Mouse (Mus musculus): Measurements from ENCODE around the gene M1ap. TPM values are rescaled to one million over a fixed set of nuclear protein-coding genes. Genes with fewer than 3 reads are reported as not detected.
A peak's percentile ranks its signal among the peaks of the same experiment; 100 is the strongest.

M1ap gene
- total RNA-seq, 2 experiments from 2014 or later: 0.53 TPM; not detected in 1

DNA sequence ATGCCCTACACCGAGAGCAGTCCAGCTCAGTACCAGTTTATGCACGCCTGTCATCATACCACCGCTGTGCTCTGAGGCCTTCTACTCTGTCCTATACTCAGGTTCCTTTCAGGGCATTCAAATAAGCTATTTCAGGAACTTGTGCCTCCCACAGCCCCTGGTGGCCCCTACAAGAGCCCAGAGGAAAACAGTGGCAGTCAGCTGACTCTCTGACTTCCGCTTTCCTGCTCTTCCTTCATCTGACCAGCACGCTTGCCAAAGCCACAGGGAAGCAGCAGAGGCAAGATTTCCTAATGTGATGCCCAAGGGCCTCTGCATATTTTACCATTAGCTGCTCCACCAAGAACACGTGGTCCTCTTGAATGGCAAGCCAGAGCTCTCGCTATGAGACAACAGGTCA, 58.2 kb downstream of the M1ap start:
- intact Hi-C loops (cut with DNase I): no loop called here
- DNase-seq: peak; percentile 35 to 41

DNA sequence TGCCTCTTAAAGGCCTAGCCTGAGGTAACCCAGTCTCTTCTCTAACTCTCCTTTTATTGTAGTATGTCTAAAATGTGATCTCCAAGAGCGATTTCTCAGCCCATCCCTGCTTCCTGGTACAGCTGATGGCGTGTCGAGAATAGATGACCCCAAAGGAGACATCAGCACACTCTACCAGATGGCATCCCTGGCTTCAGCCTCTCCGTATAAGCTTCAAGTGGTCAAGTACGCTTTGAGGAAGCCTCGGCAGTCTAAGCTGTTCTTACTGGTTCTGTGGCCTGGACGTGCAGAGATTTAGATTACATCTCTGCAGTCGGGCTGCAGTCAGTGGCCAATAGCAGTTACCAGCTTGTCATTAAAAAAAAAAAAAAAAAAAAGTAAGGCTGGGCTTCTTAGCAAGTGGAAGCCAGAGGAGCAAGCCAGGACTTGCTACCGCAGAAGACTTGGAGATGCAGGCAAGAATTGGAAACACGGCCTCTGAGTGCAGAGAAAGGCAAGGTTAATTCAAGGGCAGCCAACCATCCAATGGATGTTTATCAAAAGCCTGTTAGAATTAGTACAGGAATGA, 58.8 kb downstream of the M1ap start:
- no peak for DNase-seq
- intact Hi-C loops (cut with DNase I): no loop called here

DNA sequence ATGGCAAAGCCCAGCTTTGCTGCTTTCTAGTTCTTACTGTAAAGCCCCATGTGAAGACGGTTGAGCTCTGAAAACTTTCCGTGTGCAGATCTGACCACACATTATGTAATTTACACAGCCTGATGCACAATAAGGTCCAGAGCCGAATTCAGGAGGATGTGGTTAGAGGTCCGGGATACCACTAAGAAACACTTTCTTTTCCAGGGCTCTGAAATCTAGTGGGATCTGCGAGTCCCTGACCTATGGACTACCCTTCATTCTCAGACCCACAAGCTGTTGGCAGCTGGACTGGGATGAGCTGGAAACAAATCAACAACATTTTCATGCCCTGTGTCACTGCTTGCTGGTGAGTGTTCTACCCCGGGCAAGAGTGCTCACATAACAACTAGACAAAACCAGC, 59.4 kb downstream of the M1ap start:
- no peak for DNase-seq
- intact Hi-C loops (cut with DNase I): no loop called here

DNA sequence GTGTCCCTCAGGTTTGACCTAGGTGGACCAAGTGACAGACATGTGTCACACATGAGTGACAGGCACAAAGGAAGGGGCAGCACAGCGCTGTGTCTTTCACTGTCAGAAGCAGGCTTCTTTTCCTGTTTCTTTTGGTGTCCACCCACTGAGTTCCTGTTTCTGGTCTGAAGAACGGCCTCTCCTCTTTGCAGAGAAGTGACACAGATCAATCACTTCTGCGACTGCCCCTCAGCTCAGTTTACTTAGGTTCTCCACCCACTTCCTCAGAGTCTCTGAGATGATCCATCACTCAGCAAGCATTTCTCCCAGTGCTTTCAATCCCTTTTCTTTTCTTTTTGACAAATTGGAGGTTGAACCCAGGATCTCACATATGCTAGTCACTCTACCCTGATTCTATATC, 62.0 kb downstream of the M1ap start:
- DNase-seq: no peak
- intact Hi-C loops (cut with DNase I): no loop called here

DNA sequence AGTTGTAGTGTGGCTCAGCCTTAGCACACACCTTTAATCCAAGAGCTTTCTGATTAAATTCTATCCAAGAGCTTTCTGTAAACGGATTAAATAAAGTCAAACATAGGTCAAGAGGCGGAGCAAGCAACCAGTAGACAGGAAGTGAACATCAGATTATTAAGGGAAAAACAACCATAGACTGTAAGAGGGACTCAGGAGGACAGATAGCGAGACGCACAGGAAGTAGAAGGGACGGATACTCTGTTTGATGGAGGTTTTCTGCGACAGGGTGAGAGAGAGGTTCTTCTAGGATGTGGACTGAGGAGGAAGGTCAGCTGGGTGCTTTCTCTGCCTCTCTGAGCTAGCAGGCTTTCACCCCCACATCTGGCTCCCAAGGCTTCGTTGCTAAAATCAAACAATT, 63.3 kb downstream of the M1ap start:
- no peak for DNase-seq
- intact Hi-C loops (cut with DNase I): no loop called here

DNA sequence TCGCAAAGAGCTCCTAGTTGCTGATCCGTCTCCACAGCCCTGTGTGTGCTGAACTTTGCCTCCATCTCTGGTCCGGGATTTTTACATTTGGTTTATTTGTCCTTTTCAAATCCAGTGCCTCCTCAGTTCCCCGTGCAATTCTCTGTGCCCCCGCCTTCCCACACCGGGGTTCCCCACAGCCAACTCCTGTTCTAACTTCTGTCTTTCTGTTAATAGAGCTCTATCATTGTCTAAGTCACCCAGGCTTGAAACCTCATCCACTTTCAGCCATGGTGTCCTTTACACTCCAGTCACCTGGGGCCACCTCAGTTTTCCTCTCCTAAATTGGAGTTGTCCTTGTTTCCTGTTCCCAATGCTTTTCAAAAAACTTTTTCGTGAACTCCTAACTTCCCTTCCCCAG, 64.6 kb downstream of the M1ap start:
- no peak for DNase-seq
- intact Hi-C loops (cut with DNase I): no loop called here

DNA sequence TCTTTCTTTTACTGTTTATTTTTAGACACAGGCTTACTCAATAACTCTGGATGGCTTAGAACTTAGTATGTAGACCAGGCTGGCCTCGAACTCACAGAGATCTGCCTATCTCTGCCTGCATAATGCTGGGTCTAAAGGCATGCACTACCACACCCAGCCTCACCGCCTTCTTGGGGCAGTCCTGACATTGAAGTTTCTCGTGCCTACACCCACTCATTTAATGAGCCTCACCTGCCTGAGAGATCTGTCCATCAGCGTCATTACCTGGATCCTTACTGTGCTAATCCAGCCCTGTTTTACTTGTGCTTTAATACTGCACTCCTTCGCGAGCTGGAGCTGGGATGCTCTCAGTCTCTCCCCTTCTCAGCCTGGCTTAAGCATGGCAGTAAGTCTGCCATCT, 65.1 kb downstream of the M1ap start:
- intact Hi-C loops (cut with DNase I): no loop called here
- DNase-seq: no peak

DNA sequence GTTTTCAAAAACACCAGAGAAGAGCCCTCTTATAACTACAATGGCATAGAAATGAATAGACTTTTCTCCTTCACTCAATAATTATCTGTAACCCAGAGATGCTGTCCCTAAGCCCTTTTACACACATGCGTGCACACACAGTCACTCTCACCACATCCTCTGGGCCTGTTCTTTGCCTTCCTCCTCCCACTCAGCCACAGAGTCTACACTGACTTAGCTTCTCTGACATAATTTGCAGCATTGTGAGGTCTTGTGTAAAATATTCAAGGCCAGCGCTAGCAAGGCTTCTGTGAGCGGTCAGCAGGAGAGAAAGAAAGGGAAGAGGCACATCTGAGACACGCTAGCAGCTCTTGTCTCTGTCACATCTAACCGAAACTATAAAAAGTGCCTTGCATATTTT, 66.7 kb downstream of the M1ap start:
- DNase-seq: no peak
- intact Hi-C loops (cut with DNase I): no loop called here

DNA sequence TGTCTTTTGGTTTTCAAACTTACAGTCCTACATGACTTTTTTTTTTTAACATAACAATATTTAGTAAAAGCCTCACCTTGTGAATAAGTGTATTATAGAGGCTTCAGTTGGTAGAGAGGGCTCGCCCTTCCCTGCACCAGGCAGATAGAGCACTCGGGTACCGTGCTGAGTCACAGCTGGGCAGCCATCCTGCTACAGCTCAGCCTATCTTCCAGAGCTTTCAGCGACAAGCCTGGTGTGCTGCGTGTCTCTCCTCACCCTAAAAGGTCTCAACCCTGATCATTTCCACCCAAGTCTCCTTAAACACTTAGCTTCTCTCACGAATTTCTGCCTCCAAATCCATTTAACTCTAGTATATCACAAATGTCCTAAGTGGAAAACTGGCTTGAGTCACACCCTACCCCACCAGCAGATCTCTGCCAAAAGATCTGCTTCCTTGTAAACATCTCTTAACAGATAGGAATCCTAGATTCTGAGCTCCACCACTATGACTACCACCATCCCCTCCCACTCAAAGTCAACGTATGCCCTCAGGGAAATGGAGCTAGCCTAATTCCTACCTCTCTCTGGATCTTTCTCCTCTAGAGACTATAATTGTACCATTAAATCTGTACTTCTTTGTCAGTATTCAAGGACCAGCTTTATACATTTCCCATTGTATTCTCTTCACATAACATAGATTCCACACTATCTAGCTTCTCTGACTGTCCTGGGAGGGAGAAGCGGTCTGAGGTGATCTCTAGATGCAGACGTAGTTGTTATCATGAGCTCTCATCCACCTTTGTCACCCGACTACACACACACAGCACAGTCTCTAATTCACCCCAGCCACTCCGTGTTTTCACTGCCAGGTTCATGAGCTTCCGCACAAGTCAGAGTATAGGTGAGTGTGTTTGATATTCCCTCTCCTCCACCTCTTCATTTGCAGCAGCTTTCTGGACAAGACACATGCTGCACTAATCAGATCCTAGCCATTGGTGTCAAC, 68.1 kb downstream of the M1ap start:
- intact Hi-C loops (cut with DNase I): no loop called here

DNA sequence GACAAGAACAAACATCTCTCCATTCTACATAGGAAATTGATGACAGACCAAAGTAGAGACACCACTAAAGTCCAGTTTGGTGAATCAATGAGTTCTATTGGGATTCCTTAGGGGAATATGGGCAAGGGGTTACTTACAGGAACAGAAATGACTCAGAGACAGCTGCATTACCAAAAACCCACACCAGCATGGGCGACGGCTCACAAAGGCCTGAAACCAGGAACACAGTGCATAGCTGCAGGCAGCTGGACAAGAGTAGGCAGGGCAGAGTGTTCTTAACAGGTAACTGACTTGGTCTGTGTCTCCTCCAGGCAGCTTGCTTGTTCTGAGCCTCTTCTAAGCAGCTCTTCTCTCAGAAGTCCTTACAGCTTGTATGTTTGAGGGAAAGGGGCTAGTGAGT, 69.0 kb downstream of the M1ap start:
- intact Hi-C loops (cut with DNase I): no loop called here
- DNase-seq: no peak

More for the DNA sequence above, 68.1 kb downstream of the M1ap start:
- no peak for DNase-seq

DNA sequence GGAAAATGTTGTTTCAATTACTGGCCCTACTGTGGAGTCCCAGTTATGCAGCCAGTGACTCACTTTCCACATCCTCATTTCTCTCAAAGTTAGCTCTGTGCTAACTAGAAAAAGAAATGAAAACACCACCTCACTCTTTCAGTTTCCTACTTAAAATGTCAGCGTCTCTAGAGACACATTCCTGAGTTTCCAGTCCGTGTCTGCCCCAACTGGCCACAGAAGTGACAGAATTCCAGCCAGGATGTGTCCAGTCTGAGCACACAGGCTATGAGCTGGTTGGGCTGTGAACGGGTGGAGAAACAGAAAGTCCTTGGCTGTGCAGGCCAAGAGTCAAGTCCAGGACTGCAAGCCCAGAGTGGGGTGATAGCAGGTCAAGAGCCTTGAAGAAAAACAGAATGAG, 70.5 kb downstream of the M1ap start:
- intact Hi-C loops (cut with DNase I): no loop called here

DNA sequence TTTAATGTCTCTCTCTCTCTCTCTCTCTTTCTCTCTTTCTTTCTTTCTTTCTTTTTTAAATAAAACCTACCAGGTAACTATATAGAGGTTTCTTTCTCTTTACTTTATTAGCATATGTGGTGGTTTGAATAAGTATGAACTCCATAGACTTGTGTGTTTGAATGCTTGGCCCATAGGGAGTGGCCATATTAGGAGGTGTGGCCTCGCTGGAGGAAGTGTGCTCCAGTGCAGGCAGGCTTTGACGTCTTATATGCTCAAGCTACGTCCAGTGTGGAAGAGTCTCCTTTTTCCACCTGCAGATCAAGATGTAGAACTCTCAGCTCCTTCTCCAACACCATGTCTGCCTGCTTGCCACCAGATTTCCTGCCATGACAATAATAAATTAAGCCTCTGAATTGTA, 72.3 kb downstream of the M1ap start:
- intact Hi-C loops (cut with DNase I): no loop called here
- DNase-seq: no peak

More for the DNA sequence above, 70.5 kb downstream of the M1ap start:
- peak; percentile 75 to 78 for DNase-seq

DNA sequence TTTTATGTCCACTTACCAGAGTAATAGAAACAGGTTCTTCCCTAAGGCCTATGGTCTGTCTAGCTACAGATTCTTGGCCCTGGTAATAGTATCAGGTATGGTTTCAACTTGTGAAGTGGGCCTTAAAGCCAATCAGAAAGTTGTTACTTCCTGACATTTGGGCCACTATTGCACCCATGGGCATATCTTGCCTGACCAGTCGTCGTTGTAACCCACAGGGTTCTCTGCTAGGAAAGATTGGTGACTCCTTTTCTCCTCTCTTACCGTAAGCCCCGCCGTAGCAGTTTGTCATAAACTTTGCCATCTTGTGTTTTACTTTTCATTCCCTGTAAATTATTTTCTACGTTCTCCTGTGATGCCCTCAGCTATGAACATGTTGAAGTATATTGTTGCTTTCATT, 73.4 kb downstream of the M1ap start:
- intact Hi-C loops (cut with DNase I): no loop called here
- DNase-seq: no peak

DNA sequence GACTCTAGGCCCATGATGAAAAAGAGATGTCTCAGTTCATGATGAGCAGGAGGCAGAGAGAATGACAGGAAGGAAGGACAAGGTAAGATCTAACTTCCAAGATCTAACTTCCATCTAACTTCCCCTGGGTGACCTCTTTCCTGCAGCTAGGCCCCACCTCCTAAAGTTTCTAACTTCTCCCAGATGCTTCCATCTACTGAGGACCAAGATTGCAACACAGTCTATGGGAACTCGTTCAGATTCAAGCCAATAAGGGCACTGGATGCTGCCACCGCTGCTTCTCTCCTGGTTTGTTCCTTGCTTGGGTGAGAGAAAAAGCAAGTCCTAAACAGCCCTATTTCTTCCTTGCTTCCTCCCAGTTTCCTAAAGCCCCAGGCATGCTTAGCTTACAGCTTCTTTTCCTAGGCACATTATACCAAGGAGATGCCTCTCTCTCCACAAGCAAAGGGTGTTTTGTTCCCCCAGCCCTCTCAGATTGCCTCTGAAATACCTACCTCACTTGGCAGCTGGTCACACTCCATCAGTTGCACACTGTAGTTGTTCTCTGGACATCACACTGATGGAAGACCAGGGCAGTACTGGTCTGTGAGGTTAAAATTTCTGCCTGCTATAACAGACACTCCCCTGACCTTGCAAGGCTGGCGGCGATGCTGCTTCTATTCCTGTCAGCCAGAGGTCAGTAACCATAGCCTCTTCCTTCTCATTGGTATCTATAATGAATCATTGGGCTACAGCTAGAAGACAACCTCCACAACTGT, 74.3 kb downstream of the M1ap start:
- no peak for DNase-seq
- intact Hi-C loops (cut with DNase I): no loop called here

DNA sequence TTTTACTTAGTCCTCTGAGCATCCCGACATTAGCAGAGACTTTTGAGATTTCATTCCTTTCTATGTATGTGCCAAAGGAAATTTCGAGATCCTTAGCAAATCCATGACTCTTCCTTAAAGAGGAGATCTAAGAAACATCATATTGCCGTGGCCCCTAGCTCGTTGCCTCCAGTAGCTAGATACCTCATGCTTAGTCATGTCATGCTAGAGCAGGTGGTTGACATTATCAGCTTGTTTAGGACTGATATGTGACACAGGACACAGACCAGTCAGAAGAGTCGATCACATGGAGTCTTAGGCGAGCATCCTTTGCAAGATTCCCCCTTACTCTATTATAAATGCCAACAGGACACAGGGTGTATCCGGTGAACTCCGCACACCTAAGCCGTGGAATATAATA, 76.3 kb downstream of the M1ap start:
- intact Hi-C loops (cut with DNase I): no loop called here

DNA sequence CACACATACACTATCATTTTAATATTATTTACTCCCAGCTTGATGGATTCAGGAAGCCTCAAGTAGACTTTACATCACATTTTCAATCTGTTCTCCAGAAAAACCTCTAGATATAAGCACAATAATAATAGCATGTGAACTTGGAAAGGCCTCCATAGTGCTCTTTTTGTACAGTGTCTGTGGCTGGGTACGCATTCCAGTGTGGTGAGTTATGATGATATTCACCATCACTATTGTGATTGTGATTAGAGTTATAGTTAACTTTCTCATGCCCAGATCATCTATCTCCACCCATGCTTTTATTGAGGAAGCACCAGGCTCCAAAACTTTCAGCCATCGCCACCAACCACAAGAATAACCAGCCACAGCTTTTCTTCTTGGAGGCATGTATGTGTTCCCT, 77.1 kb downstream of the M1ap start:
- intact Hi-C loops (cut with DNase I): no loop called here
- no peak for DNase-seq

More for the DNA sequence above, 76.3 kb downstream of the M1ap start:
- DNase-seq: no peak

DNA sequence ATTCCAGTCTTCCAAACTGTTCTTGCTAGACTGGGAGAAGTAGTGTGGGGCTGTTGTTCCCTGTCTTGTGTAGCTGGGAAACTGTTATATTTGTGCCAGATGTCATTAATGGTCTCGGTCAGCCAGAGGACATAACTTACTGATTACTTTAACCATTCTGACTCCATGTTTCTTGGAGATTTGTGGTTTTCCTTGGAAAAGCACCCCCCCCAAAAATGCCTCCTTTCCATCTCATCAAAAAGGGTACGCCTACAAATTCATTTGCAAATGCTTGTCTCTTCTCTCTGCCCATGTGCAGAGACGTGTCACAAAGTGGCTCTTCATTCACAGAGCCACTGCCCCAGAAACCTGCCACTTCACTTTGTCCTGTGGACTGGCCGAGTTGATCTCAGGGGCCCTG, 77.7 kb downstream of the M1ap start:
- no peak for DNase-seq
- intact Hi-C loops (cut with DNase I): no loop called here

DNA sequence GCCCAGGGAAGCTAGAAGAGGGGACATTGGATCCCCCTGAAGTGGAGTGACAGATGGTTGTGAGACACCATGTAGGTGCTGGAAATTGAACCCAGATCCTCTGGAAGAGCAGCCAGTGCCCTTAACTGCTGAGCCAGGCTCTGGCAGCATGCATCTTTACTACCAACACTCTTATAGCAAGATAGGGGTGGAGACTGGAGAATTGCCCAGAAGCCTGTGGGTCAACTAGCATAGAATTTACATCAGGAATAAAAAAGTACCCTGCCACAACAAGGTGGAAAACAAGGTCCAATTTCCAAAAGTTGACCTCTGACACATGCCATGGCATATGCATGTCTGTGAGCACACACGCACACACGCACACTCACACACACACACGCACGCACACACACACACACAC, 78.5 kb downstream of the M1ap start:
- intact Hi-C loops (cut with DNase I): no loop called here
- DNase-seq: no peak

DNA sequence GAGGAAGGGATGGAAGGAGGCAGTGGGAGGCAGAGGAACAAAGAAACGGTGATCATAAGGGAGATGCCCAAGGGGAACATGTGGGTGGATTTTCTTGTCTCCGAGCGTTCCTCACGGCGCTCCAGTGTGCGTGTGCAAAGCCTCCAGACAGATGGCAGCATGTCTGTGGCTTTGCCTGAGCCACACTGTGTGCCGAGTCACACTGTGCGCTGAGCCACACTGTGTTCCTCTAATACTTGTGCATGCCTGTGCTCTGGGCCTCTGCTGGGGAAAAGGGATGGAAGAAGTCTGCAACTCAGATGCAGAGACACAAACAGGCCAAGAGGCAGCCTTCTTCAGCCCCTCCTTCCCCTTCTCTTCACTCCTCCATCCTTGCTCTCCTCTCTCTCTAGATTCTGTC, 80.6 kb downstream of the M1ap start:
- intact Hi-C loops (cut with DNase I): no loop called here
- no peak for DNase-seq

DNA sequence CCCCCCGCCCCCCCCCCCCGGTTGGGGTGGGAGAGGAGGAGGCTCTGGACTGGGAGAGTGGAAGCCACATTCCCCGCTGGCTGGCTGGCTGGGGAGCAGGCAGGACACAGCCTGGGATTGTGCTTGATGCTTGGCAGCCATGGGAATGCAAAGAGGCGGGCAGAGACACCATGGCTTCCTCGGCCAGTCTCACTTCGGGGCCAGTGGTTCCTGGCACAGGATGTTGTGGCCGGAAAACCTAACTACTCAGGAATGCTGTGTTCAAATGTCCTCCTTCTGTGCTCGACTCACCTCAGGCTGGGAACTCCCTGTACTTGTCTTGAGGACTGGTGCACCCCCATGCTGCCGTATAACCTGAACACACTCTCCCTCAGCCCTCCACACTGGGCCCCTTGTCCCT, 81.0 kb downstream of the M1ap start:
- intact Hi-C loops (cut with DNase I): no loop called here

DNA sequence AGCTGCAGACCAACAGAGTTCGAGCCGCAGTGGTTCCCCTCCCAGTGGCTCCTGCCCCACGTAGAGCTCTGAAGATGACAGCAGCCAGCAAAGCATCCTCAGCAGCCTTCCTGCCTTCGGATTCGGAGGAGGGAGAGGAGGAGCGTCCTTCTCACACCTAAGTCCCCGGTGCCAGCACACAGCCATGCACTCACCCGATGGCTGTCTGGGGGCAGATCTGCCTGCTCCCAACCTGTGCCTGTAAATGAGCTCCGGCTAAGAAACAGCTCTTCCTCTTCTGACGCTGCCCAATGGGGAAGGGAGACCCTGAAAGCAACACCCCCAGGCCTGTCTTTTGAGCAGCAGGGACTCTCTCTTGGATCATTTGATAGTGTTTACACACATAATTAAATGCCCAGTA, 83.1 kb downstream of the M1ap start:
- intact Hi-C loops (cut with DNase I): no loop called here
- no peak for DNase-seq

More for the DNA sequence above, 81.0 kb downstream of the M1ap start:
- no peak for DNase-seq

DNA sequence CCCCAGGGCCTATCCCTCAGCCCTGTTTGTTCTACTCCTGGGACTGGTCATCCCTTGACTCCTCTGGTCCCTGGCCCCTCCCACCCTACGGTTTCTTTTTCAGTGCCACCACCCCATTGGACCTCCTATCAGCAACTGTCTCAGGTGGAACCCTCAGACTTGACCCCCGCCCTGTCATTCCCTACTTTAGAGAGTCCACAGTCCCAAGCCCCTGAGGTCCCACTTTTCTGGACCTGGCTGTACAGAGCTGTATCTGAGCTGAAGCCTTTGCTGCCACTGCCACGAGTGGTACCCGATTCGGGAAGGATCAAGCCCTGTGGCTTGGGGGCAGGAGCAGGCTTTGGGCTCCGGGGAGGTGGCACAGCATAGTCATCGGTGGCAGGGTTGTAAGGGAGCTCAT, 84.4 kb downstream of the M1ap start:
- DNase-seq: no peak
- intact Hi-C loops (cut with DNase I): no loop called here
